Comparison of ENCODE assay signal across 15 mouse cellular contexts in genomic region chr10:116220336-116221118, GRCm38 (mm10). TPM values are rescaled to one million over a fixed set of nuclear protein-coding genes. Genes with fewer than 3 reads are reported as not detected.
A peak's percentile ranks its signal among the peaks of the same experiment; 100 is the strongest.
DNase-seq lines count a peak whose midpoint lies in the region; ATAC-seq and TF ChIP-seq lines count a peak whose summit lies in the region.
"Had no signal": no experiment of that assay in that cellular context is flagged by ENCODE, and none has a peak within 500 bp of the region (broad histone marks: within the 10 kb centered on the region; RNA-seq: fewer than 3 reads in every experiment).

No protein-coding gene starts in this region.

- peak; percentile 95 for DNase-seq in heart, adult 11 months
- DNase-seq in heart, adult 8-10 months (ENCODE audit: low spot score): no peak
- DNase-seq in Muller cell, postnatal 12 days (ENCODE audit: inconsistent ontology term): peak; percentile 14
- DNase-seq in kidney, adult 18-20 months: peak; percentile 62
- DNase-seq in lung, embryonic 14.5 days: peak; percentile 64
- DNase-seq in spleen, postnatal 36 days (ENCODE audit: low spot score in 2 of 2): no peak
- no peak for DNase-seq in ovary, postnatal 14 days (ENCODE audit: low spot score)
- DNase-seq: liver; right cerebral cortex, postnatal 25 days; thymus, postnatal 4 days had no signal

- no peaks in the 10 kb centered on the region for H3K9me3 ChIP-seq in lung, embryonic 14.5 days (ENCODE audit: low read depth, low read length)
- H3K9me3 ChIP-seq: stomach, embryonic 15.5 days had no signal

- H3K4me1 ChIP-seq in lung, embryonic 14.5 days (ENCODE audit: insufficient read depth): no peaks in the 10 kb centered on the region
- H3K4me1 ChIP-seq: stomach, embryonic 15.5 days had no signal

- H3K4me3 ChIP-seq in lung, embryonic 14.5 days (ENCODE audit: low read depth, low read length): no peak overlapping the region
- H3K4me3 ChIP-seq: stomach, embryonic 15.5 days had no signal

- no peaks in the 10 kb centered on the region for H3K27me3 ChIP-seq in lung, embryonic 14.5 days (ENCODE audit: insufficient read depth, low read length)
- H3K27me3 ChIP-seq: stomach, embryonic 15.5 days had no signal

- H3K36me3 ChIP-seq in lung, embryonic 14.5 days (ENCODE audit: insufficient read depth): no peaks in the 10 kb centered on the region
- H3K36me3 ChIP-seq: G1E; stomach, embryonic 15.5 days had no signal

- H3K4me2 ChIP-seq in lung, embryonic 14.5 days: no peak overlapping the region
- H3K4me2 ChIP-seq: stomach, embryonic 15.5 days had no signal

- WGBS in lung, embryonic 14.5 days: 60% methylated on average over 12 of the region's 12 CpGs

- no peak overlapping the region for H3K27ac ChIP-seq in lung, embryonic 14.5 days (ENCODE audit: low read depth)
- H3K27ac ChIP-seq: stomach, embryonic 15.5 days had no signal

- no peak for TF ChIP-seq CTCF in lung, embryonic 14.5 days (IDR thresholded peaks at IDR 0.05; ENCODE audit: low read depth)

- H3K9ac ChIP-seq in lung, embryonic 14.5 days: no peak overlapping the region
- H3K9ac ChIP-seq: stomach, embryonic 15.5 days had no signal

- ATAC-seq in lung, embryonic 14.5 days (ENCODE audit: insufficient read depth): peak; percentile 56; the same call in 1 of the 2 replicates
- no peak for ATAC-seq in granulocyte monocyte progenitor cell, adult 5-6 weeks (replicated peaks; ENCODE audit: poor library complexity, severe bottlenecking)
- ATAC-seq: inflammation-experienced regulatory T-cells, adult 6 months had no signal

RNA-seq across cellular contexts. Expression of gene Ptprb, which starts 54.8 kb away (rescaled TPM):
- total RNA-seq in heart, adult 8-10 months (2022): 10 to 100 TPM; 49.9 to 68.0 (median 60.9) TPM
- polyA plus RNA-seq in lung, embryonic 14.5 days (2014; fragmentation: Nextera tagmentation; extraction: Ambion mirVana): 12.5 and 14.2 TPM in 2 replicates
- total RNA-seq in granulocyte monocyte progenitor cell, adult 5-6 weeks (2014; fragmentation: Nextera tagmentation): not detected in 2 replicates
- not detected in 2 replicates for total RNA-seq in granulocyte monocyte progenitor cell, adult 5-6 weeks (2017)
- total RNA-seq: hematopoietic stem cell, adult 5-6 weeks had no signal
- polyA plus RNA-seq: G1E had no signal

Comparison
In these comparisons a context has a peak if more than half of its experiments do, and no peak if none do; other contexts are left out.
1. DNase-seq: peak in heart, adult 11 months (single experiment), Muller cell, postnatal 12 days (single experiment), kidney, adult 18-20 months (single experiment) and lung, embryonic 14.5 days (single experiment); none in heart, adult 8-10 months (single experiment), spleen, postnatal 36 days (0 of 2) and ovary, postnatal 14 days (single experiment).
2. RNA of gene Ptprb, which starts 54.8 kb away (total RNA-seq): 49.9 to 68.0 TPM in heart, adult 8-10 months; not detected in granulocyte monocyte progenitor cell, adult 5-6 weeks; every median in the first group is over 10 times any median in the second.